In genomic region chr5:33657787-33658663, GRCm38 (mm10) we compare ENCODE assay signal across 8 mouse cellular contexts. TPM values are rescaled to one million over a fixed set of nuclear protein-coding genes. Genes with fewer than 3 reads are reported as not detected.
DNase-seq lines count a peak whose midpoint lies in the region; ATAC-seq lines count a peak whose summit lies in the region.

Gene Tacc3, plus strand, starts transcription at chr5:33658128.
Gene Tmem129, minus strand, starts transcription at chr5:33658416.

- peak within 1 kb of the TSS; percentile 73 for H3K4me2 ChIP-seq in kidney, embryonic 15.5 days

- peak; percentile 94 to 96 for DNase-seq in B cell, adult 2 months
- peak; percentile 100 for DNase-seq in brain, adult 2 months (ENCODE audit: low read depth, low spot score)
- peak; percentile 100 for DNase-seq in heart, embryonic 10.5 days (ENCODE audit: low spot score)
- DNase-seq in liver = peak; percentile 97
- DNase-seq in spleen, postnatal 4 days (ENCODE audit: low spot score in 2 of 2) = peak; percentile 96

- peak; percentile 85 for ATAC-seq in erythroblast, adult 5-6 weeks (replicated peaks; ENCODE audit: low FRiP score, poor library complexity, severe bottlenecking)
- peak; percentile 96 for ATAC-seq in kidney, embryonic 15.5 days (replicated peaks; ENCODE audit: low FRiP score)
- ATAC-seq in monocyte, adult 5-6 weeks (replicated peaks; ENCODE audit: insufficient number of reproducible peaks, low FRiP score, low TSS enrichment, poor library complexity, severe bottlenecking) = peak; percentile 90

- peak within 1 kb of the TSS; percentile 83 for H3K9ac ChIP-seq in kidney, embryonic 15.5 days

- H3K4me1 ChIP-seq in heart, embryonic 10.5 days = peaks cover 44% of the 10 kb centered on the region
- H3K4me1 ChIP-seq in kidney, embryonic 15.5 days = peaks cover 47% of the 10 kb centered on the region

- no peaks in the 10 kb centered on the region for H3K27me3 ChIP-seq in heart, embryonic 10.5 days (ENCODE audit: insufficient read depth, poor library complexity, severe bottlenecking)
- H3K27me3 ChIP-seq in kidney, embryonic 15.5 days = no peaks in the 10 kb centered on the region

- peaks cover 56% of the 10 kb centered on the region for H3K36me3 ChIP-seq in heart, embryonic 10.5 days
- H3K36me3 ChIP-seq in kidney, embryonic 15.5 days = peaks cover 59% of the 10 kb centered on the region

- H3K27ac ChIP-seq in heart, embryonic 10.5 days = peak within 1 kb of the TSS; percentile 95
- peak within 1 kb of the TSS; percentile 99 for H3K27ac ChIP-seq in kidney, embryonic 15.5 days

- no peaks in the 10 kb centered on the region for H3K9me3 ChIP-seq in heart, embryonic 10.5 days
- no peaks in the 10 kb centered on the region for H3K9me3 ChIP-seq in kidney, embryonic 15.5 days (replicated peaks)

- under 1% methylated on average over 60 of the region's 60 CpGs for WGBS in heart, embryonic 10.5 days
- under 1% methylated on average over 60 of the region's 60 CpGs for WGBS in kidney, embryonic 15.5 days

- H3K4me3 ChIP-seq in heart, embryonic 10.5 days = peak within 1 kb of the TSS; percentile 93
- peak within 1 kb of the TSS; percentile 84 for H3K4me3 ChIP-seq in kidney, embryonic 15.5 days (replicated peaks)

RNA-seq across cellular contexts. Expression of gene Tacc3, which starts in this region (rescaled TPM):
- total RNA-seq in erythroblast, adult 5-6 weeks (2015; ENCODE audit: low replicate concordance) = 58.2 and 84.0 TPM in 2 replicates
- 72.4 and 139 TPM in 2 replicates for total RNA-seq in erythroblast, adult 5-6 weeks (2017; ENCODE audit: low replicate concordance)
- polyA plus RNA-seq in heart, embryonic 10.5 days (2016; fragmentation: Nextera tagmentation; extraction: Ambion mirVana) = 185 and 235 TPM in 2 replicates
- 192 and 195 TPM in 2 replicates for polyA plus RNA-seq in kidney, embryonic 15.5 days (2015; fragmentation: Nextera tagmentation; extraction: Ambion mirVana)
- 24.9 to 30.8 TPM (median 27.7 TPM) in 3 replicates for total RNA-seq in monocyte, adult 5-6 weeks (2017)

RNA-seq across cellular contexts. Expression of gene Tmem129, which starts in this region (rescaled TPM):
- 10.0 and 12.3 TPM in 2 replicates for total RNA-seq in erythroblast, adult 5-6 weeks (2015; ENCODE audit: low replicate concordance)
- total RNA-seq in erythroblast, adult 5-6 weeks (2017; ENCODE audit: low replicate concordance) = 10.1 and 14.2 TPM in 2 replicates
- 37.7 and 42.5 TPM in 2 replicates for polyA plus RNA-seq in heart, embryonic 10.5 days (2016; fragmentation: Nextera tagmentation; extraction: Ambion mirVana)
- polyA plus RNA-seq in kidney, embryonic 15.5 days (2015; fragmentation: Nextera tagmentation; extraction: Ambion mirVana) = 37.4 and 37.5 TPM in 2 replicates
- 5.3 to 21.8 TPM (median 6.9 TPM) in 3 replicates for total RNA-seq in monocyte, adult 5-6 weeks (2017)

Comparison
In these comparisons a context has a peak if more than half of its experiments do, and no peak if none do; other contexts are left out.
1. Peak in every context shown above with its lines: DNase-seq, ATAC-seq, H3K4me3 ChIP-seq and H3K27ac ChIP-seq.